Mouse (Mus musculus) kidney, postnatal 14 days (tissue): Measurements from ENCODE around the gene Gm37240.
"Not testable (repeated sequence)": the region's sequence is repeated elsewhere in the genome, so short reads cannot be mapped to it uniquely, and the experiment has no call there.

Experiments used
- DNase-seq: peaks from one replicate; pipeline ENCODE4 v3.0.0; 2022; ENCODE audit warnings: mixed read lengths

Gene Gm37240

DNA sequence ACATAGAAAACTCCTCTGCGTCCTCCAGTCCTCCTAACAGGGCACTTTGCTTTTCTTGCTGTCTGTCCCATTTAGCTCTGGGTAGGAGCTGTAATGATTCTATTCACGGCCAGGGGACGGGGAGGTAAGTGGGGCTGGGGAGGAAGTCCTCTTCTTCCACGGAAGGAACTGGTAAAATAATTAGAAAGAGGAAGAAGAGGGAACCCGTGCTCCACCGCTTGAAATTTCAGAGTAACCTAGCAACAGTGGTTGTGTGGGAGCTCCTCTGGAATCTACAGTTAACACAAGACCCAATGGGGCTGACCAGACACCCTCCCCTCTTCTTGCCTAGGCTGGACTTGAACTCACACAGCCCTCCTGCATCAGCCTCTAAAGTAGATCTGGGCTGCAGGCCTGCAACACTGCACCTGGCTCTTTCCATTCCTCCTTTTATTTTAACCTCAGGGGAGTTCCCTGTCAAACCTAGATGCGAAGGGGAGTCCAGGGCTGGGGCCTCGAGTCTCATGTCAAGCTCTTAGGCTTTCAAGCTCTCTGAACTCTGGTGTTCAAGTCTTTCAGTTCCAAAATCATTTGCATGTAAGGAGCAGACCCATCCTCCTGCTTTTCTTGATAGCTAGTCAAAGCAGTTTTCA lies 1201.5 kb downstream of the Gm37240 start:
- no peak for DNase-seq

DNA sequence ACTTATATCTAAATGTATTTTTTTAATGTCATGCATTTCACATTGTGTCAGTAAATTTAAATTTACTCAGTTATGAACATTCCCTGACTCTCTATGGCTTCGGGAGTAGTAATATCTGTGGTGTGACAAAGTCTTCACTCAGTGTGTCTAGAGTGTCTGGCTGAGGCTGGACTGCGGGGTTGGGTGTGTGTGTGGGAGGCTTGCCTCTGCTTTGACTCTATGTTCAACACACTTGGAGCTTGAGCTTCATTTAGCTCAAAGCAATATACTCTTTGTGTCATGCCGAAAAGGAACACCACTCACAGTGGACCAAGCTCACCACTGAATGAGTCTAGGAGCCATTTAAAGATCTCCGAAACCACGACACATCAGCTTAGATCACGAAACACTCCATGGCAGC lies 1203.5 kb downstream of the Gm37240 start:
- no peak for DNase-seq

DNA sequence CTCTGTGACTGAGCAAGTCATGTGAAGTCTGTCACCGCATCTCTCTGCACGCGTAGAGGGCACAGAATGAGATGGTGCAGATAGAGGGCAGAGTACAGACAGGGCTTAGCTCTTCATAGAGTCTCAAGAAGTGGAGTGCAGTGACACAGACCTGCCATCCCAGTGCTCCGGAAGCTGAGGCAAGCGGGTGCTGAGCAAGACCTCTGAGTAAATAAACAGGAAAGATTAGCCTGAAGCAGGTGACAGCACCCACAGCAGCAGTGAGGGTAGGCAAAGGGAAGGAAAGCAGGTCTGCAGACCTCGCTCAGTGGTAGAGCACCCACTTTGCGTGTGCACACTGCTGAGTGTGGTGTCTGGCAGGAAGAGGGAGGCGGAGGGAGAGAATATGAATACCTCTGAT lies 1205.6 kb downstream of the Gm37240 start:
- DNase-seq: no peak

DNA sequence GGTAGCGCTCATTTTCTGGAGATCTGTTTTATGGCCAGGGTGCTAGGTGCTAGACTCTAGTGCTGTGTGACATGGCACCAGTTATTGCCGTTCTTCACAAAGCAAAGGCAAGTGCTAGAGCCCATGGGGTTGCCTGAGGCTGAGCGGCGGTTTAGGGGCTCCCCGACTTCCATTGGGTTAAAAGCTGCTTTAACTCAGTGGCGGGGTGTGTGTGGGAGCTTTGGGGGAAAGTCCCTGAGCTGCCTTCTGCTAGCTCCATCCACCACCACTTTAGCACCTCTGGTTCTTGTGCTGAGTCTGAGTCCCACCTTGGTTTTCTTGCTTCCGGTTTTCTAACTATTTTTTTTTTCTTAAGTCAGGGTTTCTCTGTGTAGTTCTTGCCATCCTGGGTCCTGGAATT lies 1207.3 kb downstream of the Gm37240 start:
- DNase-seq: no peak

DNA sequence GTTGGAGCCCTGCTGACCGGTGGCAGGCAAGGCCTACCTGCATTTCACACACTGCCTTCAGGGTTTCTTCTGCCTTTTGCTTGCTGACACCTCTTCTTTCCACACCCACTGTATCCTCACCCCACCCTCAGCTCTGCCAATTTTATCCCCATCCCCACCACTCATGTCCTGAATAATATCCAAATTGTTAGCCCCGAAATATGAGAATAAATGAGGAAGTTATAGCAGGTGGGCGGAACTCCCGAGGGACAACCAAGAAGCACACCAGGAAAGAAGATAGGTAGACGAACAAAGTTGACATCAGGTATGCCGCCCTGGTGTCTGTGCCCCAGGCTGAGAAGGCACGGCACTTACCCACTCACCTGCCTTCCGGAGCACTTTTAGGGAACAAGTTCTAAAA lies 1207.8 kb downstream of the Gm37240 start:
- DNase-seq: no peak

DNA sequence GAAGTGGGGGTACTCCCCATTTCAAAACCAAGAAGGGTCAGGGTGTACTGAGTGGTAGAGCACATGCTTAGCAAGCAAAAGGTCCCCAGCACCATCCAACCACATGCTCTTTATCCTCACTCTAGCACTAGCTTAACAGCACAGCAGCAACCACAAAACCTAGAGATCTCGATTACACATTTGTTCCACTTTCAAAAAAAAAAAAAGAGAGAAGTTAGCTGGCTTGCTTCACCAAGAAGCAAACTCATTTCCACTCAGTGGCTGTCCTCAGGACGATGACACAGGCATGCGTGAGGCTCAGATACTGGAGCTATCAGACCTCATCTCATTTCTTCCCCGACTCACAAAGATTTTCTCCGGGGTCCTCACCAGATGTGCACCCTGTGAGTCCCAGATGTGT lies 1208.4 kb downstream of the Gm37240 start:
- DNase-seq: no peak

DNA sequence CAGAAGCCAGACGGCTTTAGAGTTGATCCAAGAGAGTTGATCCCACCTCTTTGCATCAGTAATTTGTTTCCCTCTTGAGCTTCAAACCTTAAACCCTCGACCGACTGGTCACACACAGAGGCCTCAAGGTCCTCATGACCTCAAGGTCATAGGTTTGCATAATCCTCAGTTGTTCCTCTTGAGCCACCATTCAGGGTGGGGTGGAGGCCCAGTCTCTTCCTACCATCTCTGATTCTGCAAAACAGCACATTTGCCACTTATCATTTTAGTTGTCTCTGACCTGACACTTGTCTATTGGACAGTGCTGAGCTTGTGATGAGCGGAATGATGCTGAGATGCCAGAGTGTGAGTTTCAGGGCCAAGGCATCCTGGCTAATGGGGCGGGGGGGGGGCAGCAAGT lies 1211.6 kb downstream of the Gm37240 start:
- no peak for DNase-seq

DNA sequence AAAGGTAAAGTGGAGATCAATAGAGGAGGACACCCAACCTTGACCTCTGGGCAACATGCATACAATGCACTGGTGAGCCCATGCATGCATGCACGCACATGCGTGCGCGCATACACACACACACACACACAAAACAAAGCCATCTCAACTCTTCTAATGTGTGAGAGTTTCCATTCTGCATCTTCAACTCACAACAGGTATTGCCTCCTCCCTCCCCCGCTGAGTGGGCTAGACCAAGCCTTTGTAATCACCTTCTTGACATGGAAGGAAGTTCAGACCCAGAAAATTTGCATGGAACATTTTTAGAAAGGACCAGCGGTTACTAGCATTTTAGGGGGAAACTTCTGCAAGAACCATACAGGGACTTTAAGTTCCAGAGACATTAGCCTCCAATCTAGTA lies 1213.8 kb downstream of the Gm37240 start:
- DNase-seq: no peak

DNA sequence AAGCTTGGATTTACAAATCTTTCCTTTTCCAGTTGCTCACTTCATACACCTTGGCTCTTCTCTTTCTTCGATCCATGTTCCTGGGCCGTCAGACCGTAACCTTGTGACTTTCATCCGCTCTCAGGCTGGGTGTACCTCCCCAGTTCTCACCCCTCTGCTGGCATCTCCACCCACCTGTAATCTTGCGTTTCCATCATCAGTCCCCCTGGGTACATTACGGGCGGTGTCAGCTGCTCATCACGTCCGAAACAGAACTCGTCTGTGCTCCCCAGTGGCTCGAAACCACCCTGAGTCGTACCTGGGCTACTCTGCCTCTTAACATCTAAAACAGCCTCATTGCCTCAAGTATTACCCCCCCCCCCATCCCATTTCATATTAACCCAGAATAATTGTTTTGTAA lies 1215.2 kb downstream of the Gm37240 start:
- DNase-seq: no peak

DNA sequence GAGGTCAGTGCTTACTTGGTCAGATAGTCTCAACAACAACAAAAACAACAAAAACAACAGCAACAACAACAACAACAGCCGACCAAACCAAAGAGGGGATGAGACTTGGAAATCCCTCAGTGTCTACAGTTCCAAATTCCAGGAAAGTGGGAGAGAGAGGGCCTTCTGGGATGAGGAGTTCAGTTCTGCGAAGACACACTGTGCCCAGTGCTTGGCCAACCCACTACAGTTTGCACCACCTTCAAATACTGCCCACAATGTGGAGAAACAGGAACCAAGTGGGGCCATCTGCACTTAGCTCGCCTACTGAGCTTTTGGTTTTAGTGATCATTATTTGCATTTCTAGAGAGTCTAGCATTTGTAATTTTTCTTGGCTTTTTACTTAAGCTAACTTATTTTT lies 1218.4 kb downstream of the Gm37240 start:
- no peak for DNase-seq

DNA sequence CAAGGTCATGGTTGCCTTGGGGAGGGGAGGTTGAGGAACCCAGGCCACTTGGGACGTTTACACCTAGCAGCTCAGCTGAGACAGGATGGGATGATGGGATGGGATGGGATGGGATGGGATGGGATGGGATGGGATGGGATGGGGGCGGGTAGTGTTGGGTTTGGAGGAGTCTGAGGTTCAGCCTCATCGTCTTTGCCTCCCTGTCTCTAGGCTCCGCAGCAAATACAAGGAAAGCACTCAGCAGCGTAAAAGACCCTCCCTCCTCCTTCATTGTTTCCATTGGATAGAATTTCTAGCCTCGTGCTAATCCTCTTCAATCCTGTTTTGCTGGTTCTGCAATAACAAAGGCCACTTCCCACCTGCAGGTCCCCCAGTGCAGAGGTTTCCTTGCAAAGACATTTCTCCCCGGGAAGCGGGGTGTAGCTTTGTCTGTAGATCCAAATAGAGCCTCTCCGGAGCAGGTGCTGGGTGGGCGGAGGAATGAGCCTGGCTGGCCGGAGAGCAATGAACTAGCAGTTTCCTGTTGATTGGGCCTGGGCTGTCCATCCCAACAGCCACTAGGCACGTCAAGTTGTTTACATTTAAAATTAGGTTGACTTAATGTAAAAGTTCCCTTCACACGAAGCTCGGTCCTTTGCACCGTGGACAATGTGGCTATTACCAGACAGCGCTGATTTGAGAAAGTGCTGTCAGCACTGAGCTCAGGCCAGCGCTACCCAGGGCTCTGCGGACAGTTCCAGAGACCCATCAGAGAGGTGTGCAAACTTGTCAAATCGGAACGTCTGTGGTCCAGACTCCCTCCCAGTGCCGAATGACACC lies 1221.9 kb downstream of the Gm37240 start:
- DNase-seq: no peak

DNA sequence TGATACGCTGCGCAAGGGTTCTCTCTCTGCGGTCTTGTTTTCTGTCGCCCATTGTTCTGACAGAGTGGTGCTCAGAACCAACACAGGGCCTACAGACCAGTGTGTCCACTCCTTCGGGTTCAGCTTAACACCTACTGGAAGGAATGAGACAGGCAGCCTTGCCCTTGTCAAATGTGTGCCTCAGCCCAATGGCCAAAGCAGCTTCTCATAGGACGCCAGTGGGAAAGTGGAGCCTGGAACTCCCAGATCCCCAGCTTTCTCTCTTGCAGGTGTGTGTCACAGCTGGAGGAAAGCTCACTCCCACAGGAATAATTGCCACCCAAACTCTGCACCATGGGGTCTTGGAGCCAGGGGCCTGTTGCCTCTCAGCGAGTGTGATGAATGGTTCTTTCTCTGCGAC lies 1222.6 kb downstream of the Gm37240 start:
- no peak for DNase-seq

DNA sequence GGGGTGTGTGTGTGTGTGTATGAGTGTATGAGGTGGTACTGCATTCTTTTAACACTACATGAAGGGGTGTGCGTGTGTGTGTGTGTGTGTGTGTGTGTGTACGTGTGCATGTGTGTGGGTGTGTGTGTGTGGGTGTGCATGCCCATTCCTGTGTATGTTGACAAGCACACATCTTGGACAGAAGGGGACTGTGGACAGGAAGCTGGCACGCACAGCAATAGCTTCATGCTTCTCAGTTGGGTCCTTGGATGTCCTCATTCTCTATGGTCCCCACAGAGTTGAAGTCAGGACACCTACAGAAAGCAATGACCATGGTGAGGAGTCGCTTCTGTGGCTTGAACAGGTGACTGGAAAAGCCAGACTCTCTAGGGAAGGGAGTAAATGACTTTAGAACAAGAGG lies 1223.5 kb downstream of the Gm37240 start:
- DNase-seq: no peak

DNA sequence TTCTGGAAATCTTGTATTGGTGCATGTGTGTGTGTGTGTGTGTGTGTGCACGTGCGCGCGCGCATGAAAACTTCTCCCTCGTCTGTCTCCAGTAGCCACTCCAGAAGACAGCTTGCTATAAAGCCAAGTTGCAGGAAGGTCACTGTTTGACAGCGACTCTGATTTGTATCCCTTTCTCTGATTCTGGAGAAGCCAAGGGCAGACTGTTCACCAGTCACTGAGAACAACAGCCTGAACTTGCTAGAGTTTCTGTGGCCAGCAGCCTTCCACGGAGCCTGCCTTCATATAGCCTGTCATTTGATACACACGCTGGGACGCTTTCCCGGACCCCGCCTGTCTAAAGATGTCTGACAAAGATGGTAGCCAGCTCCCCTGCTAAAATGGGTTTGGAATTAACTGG lies 1224.2 kb downstream of the Gm37240 start:
- DNase-seq: no peak

DNA sequence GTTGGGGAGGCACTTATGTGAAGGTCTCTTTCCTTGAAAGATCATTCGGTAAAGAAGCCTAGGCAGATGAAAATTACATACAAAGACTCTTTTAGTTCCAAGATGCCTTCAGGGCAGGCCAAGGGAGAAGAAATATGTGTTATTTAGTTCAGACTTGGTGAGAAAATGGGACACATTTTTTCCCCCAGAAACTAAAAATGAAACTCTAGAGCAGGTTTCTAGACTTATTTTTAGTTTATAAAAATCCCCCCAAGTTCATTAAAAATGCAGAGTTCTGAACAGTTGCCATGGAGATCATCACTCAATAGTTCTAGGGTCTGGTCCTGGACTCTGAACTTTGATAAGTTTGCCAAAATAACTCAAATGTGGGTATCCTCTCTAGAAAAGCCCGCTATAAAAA lies 1226.9 kb downstream of the Gm37240 start:
- DNase-seq: no peak

DNA sequence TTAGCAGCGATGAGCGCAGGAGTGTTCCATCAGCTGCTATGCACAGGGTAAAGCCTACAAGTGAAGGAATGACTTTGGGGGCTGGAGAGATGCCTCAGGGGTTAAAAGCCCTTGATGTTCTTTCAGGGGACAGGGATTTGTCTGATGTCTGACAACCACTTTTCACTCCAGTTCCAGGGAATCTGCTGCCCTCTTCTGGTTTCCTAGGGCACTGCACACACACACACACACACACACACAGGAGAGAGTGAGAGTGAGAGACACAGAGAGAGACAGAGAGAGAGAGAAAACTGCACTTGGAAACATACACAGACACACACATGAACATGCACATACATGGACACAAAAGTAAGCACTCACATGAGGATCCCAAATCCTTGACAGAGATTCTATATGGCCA lies 1228.4 kb downstream of the Gm37240 start:
- DNase-seq: no peak

DNA sequence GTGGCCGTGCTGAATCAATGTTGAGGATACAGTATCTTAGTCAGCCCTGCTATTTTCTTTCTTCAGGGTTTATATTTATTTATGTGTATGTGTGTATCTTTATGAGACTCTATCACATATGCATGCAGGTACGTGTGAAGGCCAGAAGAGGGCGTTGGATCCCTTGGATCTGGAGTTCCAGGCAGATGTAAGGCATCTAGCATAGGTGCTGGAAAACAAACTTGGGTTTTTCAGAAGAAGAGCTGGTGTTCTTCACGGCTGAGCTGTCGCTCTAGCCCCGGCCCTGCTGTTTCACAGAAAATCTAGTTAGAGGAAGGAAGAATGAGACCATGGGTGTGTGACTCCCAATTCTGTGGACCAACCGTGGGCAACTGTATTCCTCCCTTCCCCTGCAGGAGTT lies 1229.3 kb downstream of the Gm37240 start:
- DNase-seq: no peak

DNA sequence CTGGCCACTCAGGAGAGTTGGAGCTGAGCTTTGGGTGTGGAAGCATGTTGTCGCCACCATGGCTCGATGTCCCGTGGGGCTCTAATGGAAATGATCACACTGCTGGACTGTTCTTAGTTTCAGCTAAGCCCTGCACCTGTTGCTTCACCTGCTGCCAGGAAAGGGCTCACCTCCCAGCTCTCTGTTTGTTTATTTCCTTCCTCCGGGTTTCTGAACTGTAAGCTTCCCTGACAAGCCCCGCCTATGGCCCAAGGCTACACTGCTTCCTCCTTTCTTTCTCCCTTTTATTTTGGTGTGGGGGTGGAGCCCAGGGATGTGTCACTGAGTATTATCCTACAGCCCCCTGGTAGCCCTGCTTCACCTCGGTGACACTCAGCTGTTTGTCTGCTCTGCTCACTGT lies 1230.1 kb downstream of the Gm37240 start:
- no peak for DNase-seq

DNA sequence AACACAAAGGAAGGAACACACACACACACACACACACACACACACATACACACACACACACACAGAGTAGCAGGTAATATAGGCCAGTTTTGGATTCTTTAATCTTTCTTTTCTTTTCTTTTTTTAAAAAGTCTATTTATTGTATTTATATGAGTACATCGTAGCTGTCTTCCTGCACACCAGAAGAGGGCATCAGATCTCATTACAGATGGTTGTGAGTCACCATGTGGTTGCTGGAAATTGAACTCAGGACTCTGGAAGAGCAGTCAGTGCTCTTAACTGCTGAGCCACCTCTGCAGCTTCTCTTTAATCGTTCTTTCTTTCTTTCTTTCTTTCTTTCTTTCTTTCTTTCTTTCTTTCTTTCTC lies 1231.5 kb downstream of the Gm37240 start:
- not testable (repeated sequence) for DNase-seq

DNA sequence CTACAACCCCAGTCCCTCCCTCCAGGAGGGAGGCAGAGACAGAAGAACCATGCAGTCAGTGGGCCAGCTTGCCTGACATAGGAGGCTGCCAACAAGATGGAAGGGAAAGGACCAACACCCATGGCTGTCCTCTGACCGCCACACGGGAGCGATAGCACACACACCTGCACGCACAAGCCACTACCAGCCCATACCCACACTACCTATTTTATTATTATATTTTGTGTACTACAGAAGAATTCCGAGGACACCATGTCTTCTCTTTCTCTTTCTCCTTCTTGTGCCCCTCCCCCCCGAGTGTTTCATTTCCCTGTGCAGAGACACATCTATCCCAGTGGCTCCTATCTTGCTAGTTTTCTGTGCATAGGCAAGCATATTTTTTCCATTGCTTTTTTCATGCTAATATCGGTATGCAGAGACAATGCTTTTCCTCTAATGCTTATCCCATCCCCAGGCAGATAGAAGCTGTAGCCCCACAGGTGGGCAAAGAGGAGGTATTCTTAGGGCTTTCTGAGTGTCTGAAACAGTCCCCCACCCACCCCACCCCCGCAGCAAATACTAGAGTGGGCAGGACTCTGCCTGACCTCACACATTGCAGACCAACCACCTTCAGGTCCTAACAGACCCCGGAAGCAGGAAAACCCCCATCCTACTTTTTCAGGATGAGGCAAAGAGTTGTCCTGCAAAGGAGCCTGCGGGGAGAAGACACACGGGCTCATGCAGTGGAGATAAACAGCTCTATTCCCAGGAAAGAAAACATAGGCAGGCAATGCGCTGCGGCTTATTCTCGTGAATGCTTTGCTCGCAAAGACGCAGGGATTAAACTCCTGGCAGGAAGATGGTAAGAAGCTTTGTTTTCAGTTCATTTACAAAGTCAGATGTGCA lies 1232.2 kb downstream of the Gm37240 start:
- DNase-seq: no peak

DNA sequence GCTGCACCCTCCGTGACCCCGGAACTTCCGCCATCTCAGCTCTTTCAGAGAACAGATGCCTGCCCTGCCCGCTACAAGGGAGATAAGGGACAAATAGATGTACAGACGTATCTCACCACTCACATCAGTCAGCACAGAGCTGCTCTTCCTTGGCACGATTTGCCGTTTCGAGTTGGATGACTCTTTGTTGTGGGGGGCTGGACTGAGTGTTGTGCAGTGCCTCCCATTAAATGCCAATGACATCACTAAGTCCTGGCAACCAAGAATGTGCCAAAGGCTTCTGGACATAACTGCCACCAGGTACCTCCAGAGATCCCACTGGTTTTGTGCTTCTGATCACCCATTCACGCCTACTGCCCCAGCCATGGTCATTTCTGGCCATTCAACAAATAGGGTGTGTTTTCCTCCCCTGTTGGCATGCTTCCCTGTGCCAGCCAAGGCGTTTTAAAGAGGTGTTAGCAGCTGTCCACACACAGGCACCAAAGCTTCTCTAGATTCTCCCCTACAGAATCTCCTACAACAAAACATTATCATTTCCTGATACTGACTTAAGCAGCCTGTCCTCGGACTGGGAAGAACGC lies 1233.0 kb downstream of the Gm37240 start:
- no peak for DNase-seq

DNA sequence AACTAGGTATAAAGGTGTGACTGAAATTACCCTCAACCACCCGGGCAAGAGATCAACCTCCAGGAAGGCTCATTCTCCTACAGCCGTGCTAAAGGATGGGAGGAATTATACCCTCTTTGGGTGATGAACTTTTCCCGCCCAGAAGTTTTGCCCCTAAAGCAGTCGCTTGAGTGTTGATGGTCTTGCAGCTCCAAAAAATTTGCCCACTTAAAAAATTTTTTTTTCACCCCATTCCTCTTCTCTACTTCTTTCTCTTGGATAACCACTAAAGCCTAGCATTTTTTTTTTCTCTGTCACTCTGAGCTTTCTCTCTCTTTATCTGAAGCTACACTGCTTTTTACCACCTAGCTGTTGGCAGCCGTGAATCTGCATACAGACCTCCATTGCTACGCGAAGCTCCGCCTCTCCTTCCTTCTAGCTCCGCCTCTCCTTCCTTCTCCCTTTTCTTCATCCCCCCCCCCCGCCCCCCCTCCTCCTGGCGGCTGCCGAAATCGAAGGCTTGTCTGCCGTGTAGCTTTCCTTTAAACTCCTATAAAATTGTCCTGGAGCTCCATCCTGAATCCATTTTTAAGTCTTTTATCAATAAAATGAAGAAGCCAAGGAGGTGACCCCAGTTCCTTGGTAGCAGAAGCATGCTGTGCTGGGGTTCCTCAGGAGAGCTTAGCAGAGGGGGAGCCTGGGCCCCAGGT lies 1233.6 kb downstream of the Gm37240 start:
- DNase-seq: no peak
